Mouse (Mus musculus): ENCODE measurements around the gene 1810010D01Rik. TPM values are rescaled to one million over a fixed set of nuclear protein-coding genes. Genes with fewer than 3 reads are reported as not detected.

The 1810010D01Rik gene
- polyA plus RNA-seq, 1 experiment = not detected

DNA sequence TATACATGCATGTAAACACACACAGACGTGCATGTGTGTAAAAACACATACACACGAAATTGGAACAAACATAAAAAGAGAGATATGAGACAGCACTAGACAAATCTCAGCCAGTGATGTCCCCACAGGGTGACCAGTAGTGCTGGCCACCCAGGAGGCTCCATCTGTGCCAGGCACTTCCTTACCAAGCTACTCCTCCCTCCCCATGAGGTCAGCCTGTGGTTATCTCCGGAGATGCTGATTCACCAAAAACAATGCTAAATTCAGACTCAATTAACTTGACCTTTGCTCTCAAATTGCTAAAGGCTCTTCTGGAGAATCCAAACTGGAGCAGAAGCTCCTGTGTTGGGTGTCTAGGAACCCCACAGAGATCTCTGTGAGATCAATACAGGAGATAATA, 20.1 kb downstream of the 1810010D01Rik start:
- H3K36me3 ChIP-seq (ENCODE audit: control insufficient read depth) = no peaks in the 10 kb centered on the region
- TF ChIP-seq TAL1 (IDR thresholded peaks at IDR 0.05; ENCODE audit: low read length) (no peak), GATA1 (IDR thresholded peaks at IDR 0.05; ENCODE audit: low read length) (no peak)
- no peak overlapping the region for H3K4me3 ChIP-seq (replicated peaks)
- H3K27me3 ChIP-seq (ENCODE audit: control insufficient read depth) = no peaks in the 10 kb centered on the region
- no peaks in the 10 kb centered on the region for H3K4me1 ChIP-seq (ENCODE audit: control insufficient read depth)
- H3K9me3 ChIP-seq (ENCODE audit: control insufficient read depth, low read length) = no peaks in the 10 kb centered on the region

DNA sequence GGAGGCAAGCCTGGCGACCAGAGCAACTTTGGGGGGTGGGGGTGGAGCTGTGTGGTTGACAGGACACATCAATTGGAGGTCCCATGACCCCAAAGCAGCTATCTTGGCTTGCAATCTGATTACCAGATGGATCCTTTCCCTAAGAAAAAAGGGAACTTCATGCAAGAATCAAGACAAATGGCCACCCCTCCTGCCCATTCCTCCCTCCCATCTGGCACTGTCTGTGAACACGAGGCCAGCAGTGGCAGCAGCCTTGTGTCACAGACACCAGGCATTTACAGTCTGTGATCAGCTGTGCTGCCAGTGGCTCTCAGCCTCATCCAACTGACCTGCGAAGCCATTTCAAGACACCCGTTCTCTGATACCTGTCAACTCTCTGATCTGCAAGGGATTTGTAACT, 25.5 kb downstream of the 1810010D01Rik start:
- Histone ChIP-seq H3K4me1 (ENCODE audit: control insufficient read depth) (no peaks in the 10 kb centered on the region), H3K4me3 (replicated peaks) (no peak overlapping the region), H3K9me3 (ENCODE audit: control insufficient read depth, low read length) (no peaks in the 10 kb centered on the region), H3K27me3 (ENCODE audit: control insufficient read depth) (no peaks in the 10 kb centered on the region), H3K36me3 (ENCODE audit: control insufficient read depth) (no peaks in the 10 kb centered on the region)
- TF ChIP-seq GATA1 (IDR thresholded peaks at IDR 0.05; ENCODE audit: low read length) (no peak), TAL1 (IDR thresholded peaks at IDR 0.05; ENCODE audit: low read length) (no peak)

DNA sequence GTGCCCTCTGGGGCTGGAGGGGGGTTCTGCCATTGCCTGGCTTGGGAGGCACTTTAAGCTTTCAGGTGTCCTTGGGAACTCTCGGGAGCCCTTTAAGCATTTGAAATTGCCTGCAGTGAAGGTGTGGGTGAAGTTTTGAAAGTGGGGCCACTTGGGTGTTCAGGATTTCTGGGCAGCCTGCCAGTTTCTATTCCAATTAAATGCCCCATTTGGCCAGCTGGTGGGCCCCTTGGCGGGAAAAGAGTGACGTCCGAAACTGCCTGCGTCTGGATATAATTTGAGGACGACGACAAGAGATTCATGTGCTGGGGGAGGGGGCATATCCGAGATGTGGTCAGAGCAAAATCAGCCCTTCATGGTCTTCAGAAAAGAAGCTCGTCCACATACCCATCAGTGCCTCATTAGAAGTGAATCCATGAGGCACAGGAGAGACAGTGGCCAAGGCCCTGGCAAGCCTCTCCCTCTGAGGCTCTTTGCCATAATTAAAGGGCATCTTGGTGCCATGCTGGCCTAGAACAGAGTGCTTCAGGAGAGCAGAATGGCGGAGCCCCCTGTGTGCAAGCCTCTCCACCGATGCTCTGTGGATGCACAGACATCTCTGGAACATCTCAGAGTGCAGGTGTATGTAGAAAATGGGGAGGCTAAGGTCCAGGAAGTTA, 26.4 kb downstream of the 1810010D01Rik start:
- Histone ChIP-seq H3K27me3 (ENCODE audit: control insufficient read depth) (no peaks in the 10 kb centered on the region), H3K36me3 (ENCODE audit: control insufficient read depth) (no peaks in the 10 kb centered on the region), H3K4me1 (ENCODE audit: control insufficient read depth) (no peaks in the 10 kb centered on the region), H3K9me3 (ENCODE audit: control insufficient read depth, low read length) (no peaks in the 10 kb centered on the region), H3K4me3 (replicated peaks) (no peak overlapping the region)
- TF ChIP-seq GATA1 (IDR thresholded peaks at IDR 0.05; ENCODE audit: low read length) = no peak
- no peak for TF ChIP-seq TAL1 (IDR thresholded peaks at IDR 0.05; ENCODE audit: low read length)

DNA sequence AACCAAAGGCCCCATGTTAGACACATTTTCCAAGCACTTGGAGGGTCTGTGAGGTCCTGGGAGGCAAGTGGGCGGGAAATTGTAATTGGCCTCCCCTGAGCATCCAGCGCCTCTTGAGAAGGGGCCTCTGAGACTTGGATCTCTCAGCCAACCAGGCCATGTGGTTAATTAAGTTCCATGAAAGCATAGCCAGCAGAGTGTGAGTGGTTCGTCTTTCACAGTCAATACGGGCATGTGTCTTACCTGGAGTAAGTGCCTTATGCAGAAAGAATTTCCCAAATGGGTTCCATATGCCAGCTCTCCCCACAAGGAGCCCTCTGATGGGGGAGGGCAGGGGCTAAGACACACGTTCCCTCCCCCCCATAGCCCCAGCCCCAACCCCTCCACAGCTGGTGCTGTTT, 28.2 kb downstream of the 1810010D01Rik start:
- H3K4me1 ChIP-seq (ENCODE audit: control insufficient read depth) = no peaks in the 10 kb centered on the region
- no peak overlapping the region for H3K4me3 ChIP-seq (replicated peaks)
- H3K36me3 ChIP-seq (ENCODE audit: control insufficient read depth) = no peaks in the 10 kb centered on the region
- TF ChIP-seq TAL1 (IDR thresholded peaks at IDR 0.05; ENCODE audit: low read length) (no peak), GATA1 (IDR thresholded peaks at IDR 0.05; ENCODE audit: low read length) (no peak)
- H3K9me3 ChIP-seq (ENCODE audit: control insufficient read depth, low read length) = no peaks in the 10 kb centered on the region
- H3K27me3 ChIP-seq (ENCODE audit: control insufficient read depth) = no peaks in the 10 kb centered on the region

DNA sequence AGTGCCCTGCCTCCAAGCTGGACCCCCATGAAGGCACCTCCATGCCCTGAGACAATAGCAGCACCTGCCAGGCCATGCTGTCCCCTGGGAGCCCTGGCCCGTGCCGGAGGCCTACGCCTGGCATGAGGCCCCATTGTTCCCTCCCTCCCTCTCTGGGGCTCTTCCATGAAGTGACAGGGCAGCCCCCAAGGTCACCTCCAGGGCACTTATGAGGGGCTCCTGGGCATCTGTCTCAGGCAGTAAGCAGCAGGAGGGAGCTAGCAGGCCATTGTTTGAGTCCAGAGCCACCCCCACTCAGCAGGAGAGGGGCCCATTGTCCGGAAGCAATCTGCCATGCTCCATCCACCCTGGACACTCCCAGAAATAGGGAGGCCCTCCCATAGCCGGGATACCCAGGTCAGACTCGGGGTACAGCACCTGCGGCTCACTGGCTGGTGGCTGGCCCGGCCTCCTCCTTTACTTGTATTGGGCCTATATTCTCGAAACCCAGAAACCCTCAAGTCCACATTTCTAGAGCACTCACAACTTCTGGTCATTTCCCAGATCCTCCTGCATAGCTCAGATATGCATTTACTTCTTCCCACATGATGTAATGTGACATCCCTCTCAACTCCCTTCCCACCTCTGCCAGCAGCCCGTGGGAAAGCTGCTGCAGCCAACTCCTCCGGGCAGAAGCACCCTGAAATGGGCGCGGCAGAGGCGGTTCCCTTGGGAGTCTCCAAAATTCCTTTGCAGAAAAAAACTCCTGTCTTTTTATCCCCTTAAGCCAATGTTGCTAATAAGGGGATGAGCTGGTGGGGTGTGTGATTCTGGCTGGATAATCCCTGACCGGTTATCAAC, 30.9 kb downstream of the 1810010D01Rik start:
- Histone ChIP-seq H3K4me1 (ENCODE audit: control insufficient read depth) (no peaks in the 10 kb centered on the region), H3K36me3 (ENCODE audit: control insufficient read depth) (no peaks in the 10 kb centered on the region), H3K27me3 (ENCODE audit: control insufficient read depth) (no peaks in the 10 kb centered on the region), H3K9me3 (ENCODE audit: control insufficient read depth, low read length) (no peaks in the 10 kb centered on the region), H3K4me3 (replicated peaks) (no peak overlapping the region)
- TF ChIP-seq GATA1 (IDR thresholded peaks at IDR 0.05; ENCODE audit: low read length) = no peak

DNA sequence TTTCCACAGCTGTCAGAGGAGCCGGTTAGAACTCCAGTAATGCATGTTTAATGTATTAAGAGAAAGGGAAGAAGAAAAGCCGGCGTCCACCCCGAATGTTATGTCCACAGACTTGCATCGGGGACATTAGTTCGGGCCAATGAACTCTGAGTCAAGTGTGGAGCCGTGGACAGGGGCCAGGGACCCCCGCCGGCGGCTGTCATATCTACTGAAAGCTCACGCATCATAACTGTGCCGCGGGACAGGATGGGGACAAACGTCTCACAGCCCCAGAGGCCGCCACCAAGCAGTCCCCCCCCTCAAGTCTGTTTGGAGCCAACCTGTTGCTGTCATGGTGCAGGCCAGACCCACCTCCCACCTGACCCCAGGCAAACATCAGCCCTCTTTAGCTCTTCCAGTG, 34.4 kb downstream of the 1810010D01Rik start:
- no peaks in the 10 kb centered on the region for H3K9me3 ChIP-seq (ENCODE audit: control insufficient read depth, low read length)
- TF ChIP-seq GATA1 (IDR thresholded peaks at IDR 0.05; ENCODE audit: low read length) (no peak), TAL1 (IDR thresholded peaks at IDR 0.05; ENCODE audit: low read length) (no peak)
- H3K4me1 ChIP-seq (ENCODE audit: control insufficient read depth) = no peaks in the 10 kb centered on the region
- H3K4me3 ChIP-seq (replicated peaks) = no peak overlapping the region
- no peaks in the 10 kb centered on the region for H3K36me3 ChIP-seq (ENCODE audit: control insufficient read depth)
- H3K27me3 ChIP-seq (ENCODE audit: control insufficient read depth) = no peaks in the 10 kb centered on the region

DNA sequence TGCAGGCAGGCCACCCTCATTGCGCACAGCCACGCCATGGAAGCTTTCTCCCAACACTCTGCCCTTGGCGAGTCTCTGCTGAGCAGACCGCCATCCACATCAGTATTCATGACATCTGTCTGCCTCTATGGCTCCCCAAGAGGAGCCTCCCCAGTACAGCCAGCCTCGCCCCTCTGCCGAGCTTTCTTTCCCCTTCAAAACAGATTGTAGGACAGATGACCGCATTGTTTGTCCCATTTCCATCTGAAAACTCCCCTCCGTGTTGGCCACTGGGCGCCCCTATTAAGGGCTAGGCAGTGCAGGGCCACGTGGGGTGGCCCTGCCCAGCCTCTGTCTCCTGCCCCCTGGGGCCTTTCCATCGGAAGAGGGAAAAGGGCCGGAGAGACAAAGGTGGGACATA, 34.8 kb downstream of the 1810010D01Rik start:
- Histone ChIP-seq H3K36me3 (ENCODE audit: control insufficient read depth) (no peaks in the 10 kb centered on the region), H3K4me3 (replicated peaks) (no peak overlapping the region), H3K4me1 (ENCODE audit: control insufficient read depth) (no peaks in the 10 kb centered on the region), H3K9me3 (ENCODE audit: control insufficient read depth, low read length) (no peaks in the 10 kb centered on the region), H3K27me3 (ENCODE audit: control insufficient read depth) (no peaks in the 10 kb centered on the region)
- TF ChIP-seq TAL1 (IDR thresholded peaks at IDR 0.05; ENCODE audit: low read length) (no peak), GATA1 (IDR thresholded peaks at IDR 0.05; ENCODE audit: low read length) (no peak)

DNA sequence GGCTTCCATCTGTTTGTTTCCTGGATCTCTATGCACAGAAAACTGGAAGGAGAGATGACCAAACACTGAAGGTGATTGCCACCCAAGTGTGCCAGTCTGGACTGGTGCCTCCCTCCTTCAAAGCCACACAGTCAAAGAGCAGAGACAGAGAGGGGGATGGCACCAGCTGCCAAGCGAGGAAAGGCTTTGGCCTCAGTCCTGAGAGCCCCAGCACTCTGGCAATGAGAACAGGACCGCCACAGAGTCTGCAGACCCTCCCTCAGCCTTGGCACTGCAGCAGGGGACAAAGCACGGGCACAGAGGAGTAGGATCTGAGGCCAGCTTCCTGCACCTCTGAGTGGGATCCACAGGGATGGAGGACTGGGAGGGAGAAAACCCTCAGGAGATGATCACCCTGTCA, 38.2 kb downstream of the 1810010D01Rik start:
- no peaks in the 10 kb centered on the region for H3K27me3 ChIP-seq (ENCODE audit: control insufficient read depth)
- no peaks in the 10 kb centered on the region for H3K4me1 ChIP-seq (ENCODE audit: control insufficient read depth)
- H3K36me3 ChIP-seq (ENCODE audit: control insufficient read depth) = no peaks in the 10 kb centered on the region
- H3K4me3 ChIP-seq (replicated peaks) = no peak overlapping the region
- no peaks in the 10 kb centered on the region for H3K9me3 ChIP-seq (ENCODE audit: control insufficient read depth, low read length)
- TF ChIP-seq TAL1 (IDR thresholded peaks at IDR 0.05; ENCODE audit: low read length) = no peak
- no peak for TF ChIP-seq GATA1 (IDR thresholded peaks at IDR 0.05; ENCODE audit: low read length)

DNA sequence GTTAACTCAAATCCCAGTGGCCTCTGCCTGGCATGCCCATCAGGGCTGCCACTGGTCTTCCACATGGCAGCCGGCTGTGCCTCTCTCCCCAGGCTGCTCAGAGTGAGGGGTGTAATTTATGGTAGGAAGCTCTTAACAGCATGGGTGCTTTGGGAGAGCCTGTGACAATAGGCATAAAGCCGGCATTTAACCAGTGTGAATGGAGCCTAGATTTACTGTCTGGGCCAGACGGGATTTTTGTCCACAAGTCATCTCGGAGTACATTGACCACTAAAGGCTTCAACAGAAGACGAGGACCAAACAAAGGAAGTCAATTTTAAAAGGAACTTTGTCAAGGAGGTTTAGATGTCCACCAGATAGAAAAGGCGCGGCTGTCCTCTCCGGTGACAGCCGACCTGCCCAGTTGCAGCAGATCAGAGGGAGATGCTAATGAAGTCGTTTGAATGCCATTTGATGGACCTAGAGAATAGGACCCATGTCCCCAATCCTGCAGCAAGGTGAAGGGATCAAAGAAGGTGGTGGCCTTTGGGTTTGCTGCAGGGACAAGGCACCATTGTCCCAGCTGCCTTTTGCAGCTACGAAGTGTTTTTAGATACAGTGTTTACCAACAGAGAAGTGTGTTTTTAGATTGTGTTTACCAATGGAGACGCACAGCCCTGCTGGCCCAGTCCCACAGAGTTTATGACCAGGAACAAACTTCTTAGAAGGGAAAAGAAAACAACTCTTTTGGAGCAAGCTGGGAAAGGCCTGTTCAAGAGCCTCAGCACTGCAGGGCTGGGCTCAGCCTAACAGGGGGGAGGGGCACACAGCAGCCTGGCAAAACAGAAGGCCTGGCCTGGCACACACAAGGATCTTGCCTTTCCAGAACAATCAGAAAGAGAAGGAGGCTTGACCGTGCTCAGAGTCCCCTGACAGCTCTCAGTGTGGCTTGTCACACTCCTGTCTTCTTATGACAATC, 48.4 kb downstream of the 1810010D01Rik start:
- TF ChIP-seq GATA1 (IDR thresholded peaks at IDR 0.05; ENCODE audit: low read length) (no peak), TAL1 (IDR thresholded peaks at IDR 0.05; ENCODE audit: low read length) (no peak)
- Histone ChIP-seq H3K27me3 (ENCODE audit: control insufficient read depth) (no peaks in the 10 kb centered on the region), H3K36me3 (ENCODE audit: control insufficient read depth) (no peaks in the 10 kb centered on the region), H3K4me3 (replicated peaks) (no peak overlapping the region), H3K4me1 (ENCODE audit: control insufficient read depth) (no peaks in the 10 kb centered on the region), H3K9me3 (ENCODE audit: control insufficient read depth, low read length) (no peaks in the 10 kb centered on the region)

Other genes starting within 250 kb of the 1810010D01Rik start
- gene Tpcn2, start 75.9 kb upstream of the 1810010D01Rik start, polyA plus RNA-seq (2012) = 0.06 TPM in 1 of 2 replicates, not detected in the other
- not detected in 2 replicates for gene Mrgprf, start 92.7 kb upstream of the 1810010D01Rik start, polyA plus RNA-seq (2012)
- gene Mrgprd, start 106.7 kb upstream of the 1810010D01Rik start, polyA plus RNA-seq (2012) = not detected in 2 replicates